Mouse (Mus musculus): ENCODE data around the gene Psap. TPM values are rescaled to one million over a fixed set of nuclear protein-coding genes. Genes with fewer than 3 reads are reported as not detected.
"Not testable (repeated sequence)": the region's sequence is repeated elsewhere in the genome, so short reads cannot be mapped to it uniquely, and the experiment has no call there.

The Psap gene
- polyA plus RNA-seq (2012; rRNA removed): 146 and 172 TPM in 2 replicates
- polyA plus RNA-seq (2014; fragmentation: Nextera tagmentation; extraction: Ambion mirVana): 45.6 and 46.0 TPM in 2 replicates

GRCm38 (mm10) chr10:60277207-60278005 lies at the start of gene Psap:
Psap (plus strand) TSS chr10:60277627.
- peak; percentile 93 for ATAC-seq (ENCODE audit: insufficient read depth)
- Histone ChIP-seq H3K9ac (replicated peaks) (peak within 1 kb of the TSS; percentile 84), H3K4me2 (ENCODE audit: low read depth) (peak within 1 kb of the TSS; percentile 89), H3K4me3 (ENCODE audit: insufficient read depth in 1 of 2, low read depth in 2 of 2, low read length in 2 of 2) (peak within 1 kb of the TSS; percentile 72 to 86), H3K27me3 (ENCODE audit: control insufficient read depth, insufficient read depth, low read length) (no peaks in the 10 kb centered on the region), H3K36me3 (replicated peaks; ENCODE audit: control insufficient read depth, insufficient read depth, low read depth) (no peaks in the 10 kb centered on the region), H3K9me3 (ENCODE audit: control insufficient read depth, low read length) (no peaks in the 10 kb centered on the region), H3K4me1 (replicated peaks; ENCODE audit: control insufficient read depth in 2 of 2, insufficient read depth in 2 of 2, low read length in 1 of 2) (peaks cover 5 to 27% of the 10 kb centered on the region in 2 experiments), H3K27ac (peak within 1 kb of the TSS; percentile 64)
- WGBS (ENCODE audit: insufficient replicate concordance): 2% methylated on average over 54 of the region's 54 CpGs
- peak; percentile 82 to 89 (median 84) for DNase-seq (ENCODE audit: low read depth in 3 of 3, low spot score in 3 of 3)
- TF ChIP-seq CTCF (IDR thresholded peaks at IDR 0.05; ENCODE audit: low read depth) (peak; percentile 38), EP300 (IDR thresholded peaks at IDR 0.05; ENCODE audit: low read depth) (no peak)

GRCm38 (mm10) chr10:60227666-60228065 lies 49.8 kb upstream of the Psap start:
- Histone ChIP-seq H3K9ac (replicated peaks) (no peak overlapping the region), H3K9me3 (ENCODE audit: control insufficient read depth, low read length) (no peaks in the 10 kb centered on the region), H3K4me3 (ENCODE audit: insufficient read depth in 1 of 2, low read depth in 2 of 2, low read length in 2 of 2) (no peak overlapping the region), H3K4me2 (ENCODE audit: low read depth) (no peak overlapping the region), H3K4me1 (replicated peaks; ENCODE audit: control insufficient read depth in 2 of 2, insufficient read depth in 2 of 2, low read length in 1 of 2) (no peaks in the 10 kb centered on the region), H3K27me3 (ENCODE audit: control insufficient read depth, insufficient read depth, low read length) (no peaks in the 10 kb centered on the region), H3K36me3 (replicated peaks; ENCODE audit: control insufficient read depth, insufficient read depth, low read depth) (no peaks in the 10 kb centered on the region), H3K27ac (no peak overlapping the region)
- ATAC-seq (ENCODE audit: insufficient read depth): no peak
- no peak for TF ChIP-seq CTCF (IDR thresholded peaks at IDR 0.05; ENCODE audit: low read depth)
- no peak for TF ChIP-seq EP300 (IDR thresholded peaks at IDR 0.05; ENCODE audit: low read depth)
- DNase-seq (ENCODE audit: low read depth in 3 of 3, low spot score in 3 of 3): no peak
- WGBS (ENCODE audit: insufficient replicate concordance): 45% methylated on average over 4 of the region's 4 CpGs

DNA sequence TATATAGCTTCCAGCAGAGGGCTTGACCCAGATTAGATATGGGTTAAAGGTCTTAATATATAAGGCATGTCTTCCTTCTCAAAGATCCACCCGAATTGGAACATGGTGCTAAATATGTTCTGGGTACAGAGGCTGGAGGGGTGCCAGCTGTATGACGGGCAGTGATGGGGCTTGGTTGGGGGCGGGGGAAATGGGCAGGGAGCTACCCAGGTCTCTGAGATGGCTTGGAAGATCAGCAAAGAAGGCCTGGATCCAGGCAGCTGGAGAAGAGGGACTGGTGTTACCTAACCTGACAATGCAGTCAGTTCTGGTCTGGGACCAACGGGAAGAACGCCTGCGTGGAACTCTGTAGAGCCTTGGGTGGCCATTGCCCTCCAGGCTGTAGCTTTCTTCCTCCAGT lies 48.3 kb upstream of the Psap start:
- Histone ChIP-seq H3K36me3 (replicated peaks; ENCODE audit: control insufficient read depth, insufficient read depth, low read depth) (no peaks in the 10 kb centered on the region), H3K4me1 (replicated peaks; ENCODE audit: control insufficient read depth in 2 of 2, insufficient read depth in 2 of 2, low read length in 1 of 2) (no peaks in the 10 kb centered on the region), H3K27me3 (ENCODE audit: control insufficient read depth, insufficient read depth, low read length) (no peaks in the 10 kb centered on the region), H3K4me2 (ENCODE audit: low read depth) (no peak overlapping the region), H3K9me3 (ENCODE audit: control insufficient read depth, low read length) (no peaks in the 10 kb centered on the region), H3K4me3 (ENCODE audit: insufficient read depth in 1 of 2, low read depth in 2 of 2, low read length in 2 of 2) (no peak overlapping the region), H3K27ac (no peak overlapping the region), H3K9ac (replicated peaks) (no peak overlapping the region)
- no peak for DNase-seq (ENCODE audit: low read depth in 3 of 3, low spot score in 3 of 3)
- no peak for ATAC-seq (ENCODE audit: insufficient read depth)
- 61% methylated on average over 6 of the region's 6 CpGs for WGBS (ENCODE audit: insufficient replicate concordance)
- TF ChIP-seq EP300 (IDR thresholded peaks at IDR 0.05; ENCODE audit: low read depth) (no peak), CTCF (IDR thresholded peaks at IDR 0.05; ENCODE audit: low read depth) (no peak)

GRCm38 (mm10) chr10:60230321-60231088 lies 46.9 kb upstream of the Psap start:
- no peaks in the 10 kb centered on the region for H3K4me1 ChIP-seq (replicated peaks; ENCODE audit: control insufficient read depth in 2 of 2, insufficient read depth in 2 of 2, low read length in 1 of 2)
- no peak overlapping the region for H3K4me2 ChIP-seq (ENCODE audit: low read depth)
- 51% methylated on average over 6 of the region's 6 CpGs for WGBS (ENCODE audit: insufficient replicate concordance)
- H3K9me3 ChIP-seq (ENCODE audit: control insufficient read depth, low read length): no peaks in the 10 kb centered on the region
- H3K4me3 ChIP-seq (ENCODE audit: insufficient read depth in 1 of 2, low read depth in 2 of 2, low read length in 2 of 2): no peak overlapping the region
- ATAC-seq (ENCODE audit: insufficient read depth): no peak
- H3K27ac ChIP-seq: no peak overlapping the region
- no peak for DNase-seq (ENCODE audit: low read depth in 3 of 3, low spot score in 3 of 3)
- no peaks in the 10 kb centered on the region for H3K27me3 ChIP-seq (ENCODE audit: control insufficient read depth, insufficient read depth, low read length)
- no peak for TF ChIP-seq CTCF (IDR thresholded peaks at IDR 0.05; ENCODE audit: low read depth)
- TF ChIP-seq EP300 (IDR thresholded peaks at IDR 0.05; ENCODE audit: low read depth): no peak
- H3K9ac ChIP-seq (replicated peaks): no peak overlapping the region
- H3K36me3 ChIP-seq (replicated peaks; ENCODE audit: control insufficient read depth, insufficient read depth, low read depth): no peaks in the 10 kb centered on the region

DNA sequence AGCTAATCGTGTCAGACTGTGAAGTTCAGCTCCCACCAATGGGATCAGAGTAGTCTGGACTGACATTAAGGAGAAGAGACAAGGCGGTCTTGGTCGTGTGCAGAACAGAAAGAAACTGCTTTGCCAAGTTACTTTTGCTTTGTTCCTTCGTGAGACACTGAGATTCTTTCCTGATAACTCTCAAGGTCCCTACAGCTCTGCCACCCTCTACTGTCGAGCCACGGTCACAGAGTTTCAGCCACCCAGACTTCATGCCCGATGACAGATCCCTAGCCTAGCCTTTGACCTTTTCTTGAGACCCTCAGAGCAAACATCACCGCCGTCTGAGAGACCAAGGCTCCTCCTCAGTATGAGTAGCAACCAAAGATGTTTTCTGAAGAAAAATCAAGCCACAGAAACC lies 43.4 kb upstream of the Psap start:
- no peak for ATAC-seq (ENCODE audit: insufficient read depth)
- DNase-seq (ENCODE audit: low read depth in 3 of 3, low spot score in 3 of 3): no peak
- 53% methylated on average over 9 of the region's 9 CpGs for WGBS (ENCODE audit: insufficient replicate concordance)

GRCm38 (mm10) chr10:60235876-60236275 lies 41.6 kb upstream of the Psap start:
- H3K27ac ChIP-seq; DNase-seq (ENCODE audit: low read depth in 3 of 3, low spot score in 3 of 3); H3K4me1 ChIP-seq (replicated peaks; ENCODE audit: control insufficient read depth in 2 of 2, insufficient read depth in 2 of 2, low read length in 1 of 2); ATAC-seq (ENCODE audit: insufficient read depth); H3K36me3 ChIP-seq (replicated peaks; ENCODE audit: control insufficient read depth, insufficient read depth, low read depth); H3K27me3 ChIP-seq (ENCODE audit: control insufficient read depth, insufficient read depth, low read length); H3K4me2 ChIP-seq (ENCODE audit: low read depth); H3K9me3 ChIP-seq (ENCODE audit: control insufficient read depth, low read length); H3K4me3 ChIP-seq (ENCODE audit: insufficient read depth in 1 of 2, low read depth in 2 of 2, low read length in 2 of 2); H3K9ac ChIP-seq (replicated peaks): not testable (repeated sequence)
- 69% methylated on average over 6 of the region's 6 CpGs for WGBS (ENCODE audit: insufficient replicate concordance)

More for the DNA sequence above, 43.4 kb upstream of the Psap start:
- TF ChIP-seq CTCF (IDR thresholded peaks at IDR 0.05; ENCODE audit: low read depth) (no peak), EP300 (IDR thresholded peaks at IDR 0.05; ENCODE audit: low read depth) (no peak)
- no peaks in the 10 kb centered on the region for H3K36me3 ChIP-seq (replicated peaks; ENCODE audit: control insufficient read depth, insufficient read depth, low read depth)
- no peaks in the 10 kb centered on the region for H3K9me3 ChIP-seq (ENCODE audit: control insufficient read depth, low read length)
- H3K4me3 ChIP-seq (ENCODE audit: insufficient read depth in 1 of 2, low read depth in 2 of 2, low read length in 2 of 2): no peak overlapping the region
- no peak overlapping the region for H3K4me2 ChIP-seq (ENCODE audit: low read depth)
- no peak overlapping the region for H3K9ac ChIP-seq (replicated peaks)
- no peak overlapping the region for H3K27ac ChIP-seq
- no peaks in the 10 kb centered on the region for H3K27me3 ChIP-seq (ENCODE audit: control insufficient read depth, insufficient read depth, low read length)
- H3K4me1 ChIP-seq (replicated peaks; ENCODE audit: control insufficient read depth in 2 of 2, insufficient read depth in 2 of 2, low read length in 1 of 2): no peaks in the 10 kb centered on the region

All from liver, embryonic 14.5 days (tissue).